Mouse (Mus musculus) embryonic facial prominence, embryonic 15.5 days (tissue): Measurements from ENCODE around the gene Gsdme. TPM values are rescaled to one million over a fixed set of nuclear protein-coding genes. Genes with fewer than 3 reads are reported as not detected.

Experiments used
- polyA plus RNA-seq: library from polyadenylated mRNA; unstranded; fragments of >200 nt; fragmentation: Nextera tagmentation; extraction: Ambion mirVana; gene quantifications from 2 replicates; pipeline ENCODE4 v1.2.1, GENCODE M21; 2015

Gsdme gene
- polyA plus RNA-seq, 1 experiment from 2014 or later = 31.0 TPM

Other genes starting within 250 kb of the Gsdme start
- gene Mpp6, start 153.6 kb downstream of the Gsdme start, polyA plus RNA-seq = 54.1 and 55.3 TPM in 2 replicates
- gene Osbpl3, start 192.3 kb upstream of the Gsdme start, polyA plus RNA-seq = 12.2 and 14.5 TPM in 2 replicates